Mouse (Mus musculus): Measurements from ENCODE around the gene Prpf19.

- TF ChIP-seq POLR2A (IDR thresholded peaks at IDR 0.05; ENCODE audit: low read depth, low read length) (no peak), CTCF (IDR thresholded peaks at IDR 0.05; ENCODE audit: extremely low read depth, insufficient read depth, insufficient read length, insufficient replicate concordance) (no peak)
Observed at GRCm38 (mm10) chr19:10926666-10927065, 31.6 kb downstream of the Prpf19 start.

All from spleen, adult 2 months (tissue).